Mouse (Mus musculus): Measurements from ENCODE around the gene Gm21972.

Gene Gm21972

GRCm38 (mm10) chr1:86133337-86133736 is at the start of gene Gm21972:
TSS of gene Gm21972 (plus strand) at chr1:86133637.
- DNase-seq = no peak

GRCm38 (mm10) chr1:86094413-86094812 is 39.0 kb upstream of the Gm21972 start:
- DNase-seq = no peak

- no peak for DNase-seq
Measured at GRCm38 (mm10) chr1:86105054-86105453, 28.4 kb upstream of the Gm21972 start.

- DNase-seq = peak; percentile 19 to 37
Measured at GRCm38 (mm10) chr1:86111779-86112178, 21.7 kb upstream of the Gm21972 start, which contains the start of gene Htr2b. TSS of gene Htr2b (minus strand) at chr1:86111970.

GRCm38 (mm10) chr1:86114141-86114540 is 19.3 kb upstream of the Gm21972 start:
- no peak for DNase-seq

- DNase-seq = no peak
Measured at GRCm38 (mm10) chr1:86119549-86119948, 13.9 kb upstream of the Gm21972 start.

- DNase-seq = no peak
Measured at GRCm38 (mm10) chr1:86126036-86126435, 7.4 kb upstream of the Gm21972 start.

- DNase-seq = no peak
Measured at GRCm38 (mm10) chr1:86135315-86135714, 1.9 kb downstream of the Gm21972 start.

GRCm38 (mm10) chr1:86141081-86141480 is 7.6 kb downstream of the Gm21972 start:
- no peak for DNase-seq

- no peak for DNase-seq
Measured at GRCm38 (mm10) chr1:86143165-86143564, 9.7 kb downstream of the Gm21972 start.

- DNase-seq = no peak
Measured at GRCm38 (mm10) chr1:86144001-86144944, 10.8 kb downstream of the Gm21972 start.

- DNase-seq = no peak
Measured at GRCm38 (mm10) chr1:86146293-86146692, 12.9 kb downstream of the Gm21972 start.

- peak; percentile 16 to 42 for DNase-seq
Measured at GRCm38 (mm10) chr1:86147557-86147956, 14.1 kb downstream of the Gm21972 start.

GRCm38 (mm10) chr1:86148161-86148560 is 14.7 kb downstream of the Gm21972 start:
- DNase-seq = no peak

- DNase-seq = no peak
Measured at GRCm38 (mm10) chr1:86150929-86151328, 17.5 kb downstream of the Gm21972 start.

GRCm38 (mm10) chr1:86151376-86151775 is 17.9 kb downstream of the Gm21972 start:
- DNase-seq = no peak

- no peak for DNase-seq
Measured at GRCm38 (mm10) chr1:86152618-86153017, 19.2 kb downstream of the Gm21972 start.

- DNase-seq = peak; percentile 92 to 96
Measured at GRCm38 (mm10) chr1:86154133-86154823, 20.8 kb downstream of the Gm21972 start, which contains the start of gene Armc9. TSS of gene Armc9 (plus strand) at chr1:86154780.

GRCm38 (mm10) chr1:86154824-86155164 is 21.4 kb downstream of the Gm21972 start:
- no peak for DNase-seq

- DNase-seq = no peak
Measured at GRCm38 (mm10) chr1:86156075-86156474, 22.6 kb downstream of the Gm21972 start.

- no peak for DNase-seq
Measured at GRCm38 (mm10) chr1:86156595-86156994, 23.2 kb downstream of the Gm21972 start.

- no peak for DNase-seq
Measured at GRCm38 (mm10) chr1:86160059-86160458, 26.6 kb downstream of the Gm21972 start.

- DNase-seq = no peak
Measured at GRCm38 (mm10) chr1:86160479-86160878, 27.0 kb downstream of the Gm21972 start.

- DNase-seq = no peak
Measured at GRCm38 (mm10) chr1:86161061-86161460, 27.6 kb downstream of the Gm21972 start.

All from cerebellum, postnatal 25 days (tissue).